Mouse (Mus musculus): ENCODE data around the gene Zrsr2. TPM values are rescaled to one million over a fixed set of nuclear protein-coding genes. Genes with fewer than 3 reads are reported as not detected.
A peak's percentile ranks its signal among the peaks of the same experiment; 100 is the strongest.

The Zrsr2 gene
- 45.9 to 89.8 TPM (median 70.6 TPM) in 3 replicates for total RNA-seq (2017)

- ATAC-seq (replicated peaks; ENCODE audit: insufficient number of reproducible peaks, low FRiP score, low TSS enrichment, poor library complexity, severe bottlenecking) = peak; percentile 95
Observed at GRCm38 (mm10) chrX:163958467-163958875, at the start of gene Zrsr2. TSS of gene Zrsr2 (minus strand) at chrX:163958661.

GRCm38 (mm10) chrX:164004809-164005208 lies 46.3 kb upstream of the Zrsr2 start:
- 0 out of 2 replicates have a peak, but pooled peaks have one; percentile 50 for ATAC-seq (replicated peaks; ENCODE audit: insufficient number of reproducible peaks, low FRiP score, low TSS enrichment, poor library complexity, severe bottlenecking)

- no peak for ATAC-seq (replicated peaks; ENCODE audit: insufficient number of reproducible peaks, low FRiP score, low TSS enrichment, poor library complexity, severe bottlenecking)
Observed at GRCm38 (mm10) chrX:163999848-164000247, 41.4 kb upstream of the Zrsr2 start.

- no peak for ATAC-seq (replicated peaks; ENCODE audit: insufficient number of reproducible peaks, low FRiP score, low TSS enrichment, poor library complexity, severe bottlenecking)
Observed at GRCm38 (mm10) chrX:163996754-163997153, 38.3 kb upstream of the Zrsr2 start.

- no peak for ATAC-seq (replicated peaks; ENCODE audit: insufficient number of reproducible peaks, low FRiP score, low TSS enrichment, poor library complexity, severe bottlenecking)
Observed at GRCm38 (mm10) chrX:163987718-163988374, 29.4 kb upstream of the Zrsr2 start.

GRCm38 (mm10) chrX:163982129-163982528 lies 23.7 kb upstream of the Zrsr2 start:
- no peak for ATAC-seq (replicated peaks; ENCODE audit: insufficient number of reproducible peaks, low FRiP score, low TSS enrichment, poor library complexity, severe bottlenecking)

GRCm38 (mm10) chrX:163981500-163981899 lies 23.0 kb upstream of the Zrsr2 start:
- ATAC-seq (replicated peaks; ENCODE audit: insufficient number of reproducible peaks, low FRiP score, low TSS enrichment, poor library complexity, severe bottlenecking) = no peak

GRCm38 (mm10) chrX:163981092-163981491 lies 22.6 kb upstream of the Zrsr2 start:
- no peak for ATAC-seq (replicated peaks; ENCODE audit: insufficient number of reproducible peaks, low FRiP score, low TSS enrichment, poor library complexity, severe bottlenecking)

GRCm38 (mm10) chrX:163957803-163958466 lies 526 bp downstream of the Zrsr2 start:
- ATAC-seq (replicated peaks; ENCODE audit: insufficient number of reproducible peaks, low FRiP score, low TSS enrichment, poor library complexity, severe bottlenecking) = peak; percentile 76

- ATAC-seq (replicated peaks; ENCODE audit: insufficient number of reproducible peaks, low FRiP score, low TSS enrichment, poor library complexity, severe bottlenecking) = no peak
Observed at GRCm38 (mm10) chrX:163957381-163957780, 1.1 kb downstream of the Zrsr2 start.

- no peak for ATAC-seq (replicated peaks; ENCODE audit: insufficient number of reproducible peaks, low FRiP score, low TSS enrichment, poor library complexity, severe bottlenecking)
Observed at GRCm38 (mm10) chrX:163951618-163952017, 6.8 kb downstream of the Zrsr2 start.

- ATAC-seq (replicated peaks; ENCODE audit: insufficient number of reproducible peaks, low FRiP score, low TSS enrichment, poor library complexity, severe bottlenecking) = no peak
Observed at GRCm38 (mm10) chrX:163944381-163944780, 14.1 kb downstream of the Zrsr2 start.

- no peak for ATAC-seq (replicated peaks; ENCODE audit: insufficient number of reproducible peaks, low FRiP score, low TSS enrichment, poor library complexity, severe bottlenecking)
Observed at GRCm38 (mm10) chrX:163938587-163938986, 19.9 kb downstream of the Zrsr2 start.

GRCm38 (mm10) chrX:163934731-163935130 lies 23.7 kb downstream of the Zrsr2 start:
- no peak for ATAC-seq (replicated peaks; ENCODE audit: insufficient number of reproducible peaks, low FRiP score, low TSS enrichment, poor library complexity, severe bottlenecking)

- no peak for ATAC-seq (replicated peaks; ENCODE audit: insufficient number of reproducible peaks, low FRiP score, low TSS enrichment, poor library complexity, severe bottlenecking)
Observed at GRCm38 (mm10) chrX:163929550-163929949, 28.9 kb downstream of the Zrsr2 start.

GRCm38 (mm10) chrX:163912791-163913190 lies 45.7 kb downstream of the Zrsr2 start:
- ATAC-seq (replicated peaks; ENCODE audit: insufficient number of reproducible peaks, low FRiP score, low TSS enrichment, poor library complexity, severe bottlenecking) = no peak

GRCm38 (mm10) chrX:163909381-163909780 lies 49.1 kb downstream of the Zrsr2 start:
- ATAC-seq (replicated peaks; ENCODE audit: insufficient number of reproducible peaks, low FRiP score, low TSS enrichment, poor library complexity, severe bottlenecking) = no peak

GRCm38 (mm10) chrX:163908337-163909250 lies 49.9 kb downstream of the Zrsr2 start, which contains the start of gene Ap1s2:
TSS of gene Ap1s2 (plus strand) at chrX:163909017.
- peak; percentile 97 for ATAC-seq (replicated peaks; ENCODE audit: insufficient number of reproducible peaks, low FRiP score, low TSS enrichment, poor library complexity, severe bottlenecking)

GRCm38 (mm10) chrX:163908003-163908336 lies 50.5 kb downstream of the Zrsr2 start:
- no peak for ATAC-seq (replicated peaks; ENCODE audit: insufficient number of reproducible peaks, low FRiP score, low TSS enrichment, poor library complexity, severe bottlenecking)
